Mouse (Mus musculus): ENCODE results near the gene Tmem256. TPM values are rescaled to one million over a fixed set of nuclear protein-coding genes. Genes with fewer than 3 reads are reported as not detected.
"Not testable (repeated sequence)": the region's sequence is repeated elsewhere in the genome, so short reads cannot be mapped to it uniquely, and the experiment has no call there.

The Tmem256 gene
- polyA plus RNA-seq, 1 experiment from 2014 or later: 351 TPM

DNA sequence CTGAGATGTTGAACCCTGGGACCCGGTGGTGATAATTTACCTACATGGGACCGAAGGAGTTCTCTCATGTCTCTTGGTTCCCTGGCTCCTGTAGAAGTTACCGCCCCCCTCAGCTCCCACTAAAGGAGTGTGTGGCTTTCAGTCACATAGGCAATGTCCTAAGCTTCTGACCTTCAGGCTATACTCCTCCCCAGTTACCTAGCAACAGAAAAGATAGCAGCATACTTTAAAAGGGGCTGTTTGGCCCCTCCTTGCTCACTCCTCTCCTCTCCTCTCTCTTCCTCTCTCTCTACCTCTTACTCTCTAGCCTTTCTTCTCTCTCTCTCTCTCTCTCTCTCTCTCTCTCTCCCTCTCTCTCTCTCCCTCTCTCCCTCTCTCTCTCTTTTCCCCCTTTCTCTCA is 25.4 kb downstream of the Tmem256 start:
- 82% methylated on average over 3 of the region's 3 CpGs for WGBS

DNA sequence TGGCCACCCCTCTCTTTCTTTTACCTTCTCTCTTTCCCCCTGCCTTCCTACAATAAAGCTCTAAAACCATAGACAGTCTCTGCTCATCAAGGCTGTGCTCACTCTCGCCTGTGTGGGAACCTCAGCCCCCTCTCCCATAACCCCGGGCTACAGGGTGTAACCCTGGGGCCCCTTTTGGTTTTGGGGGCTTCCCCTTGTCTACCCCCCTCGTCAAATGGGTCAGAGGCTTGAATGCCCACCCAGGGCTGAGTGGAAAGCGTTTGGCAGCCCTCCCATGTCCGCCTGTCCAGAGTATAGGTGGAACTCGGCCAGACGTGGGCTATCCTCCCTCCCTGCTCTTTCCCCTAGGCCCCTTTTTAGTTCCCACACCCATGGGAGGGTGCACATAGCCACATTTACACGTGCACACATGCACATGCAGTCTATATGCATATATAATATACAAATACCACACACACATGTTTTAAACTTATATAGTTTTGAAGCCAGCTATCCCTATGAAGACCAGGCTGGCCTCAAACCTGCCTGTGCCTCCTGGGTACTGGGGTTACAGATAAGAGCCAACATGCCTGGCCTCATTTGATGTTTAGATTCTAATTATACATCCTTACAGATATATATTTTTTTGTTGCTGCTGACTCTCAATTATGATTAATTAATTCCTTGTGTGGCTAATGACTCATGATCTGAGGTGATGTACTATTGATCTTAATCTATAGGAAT is 26.0 kb downstream of the Tmem256 start:
- no peaks in the 10 kb centered on the region for H3K9me3 ChIP-seq
- no peak overlapping the region for H3K27ac ChIP-seq
- ATAC-seq (ENCODE audit: insufficient number of reproducible peaks, insufficient read depth, low FRiP score, low TSS enrichment): no peak
- no peak overlapping the region for H3K4me3 ChIP-seq
- WGBS: 58% methylated on average over 8 of the region's 8 CpGs
- no peaks in the 10 kb centered on the region for H3K4me1 ChIP-seq
- H3K36me3 ChIP-seq: no peaks in the 10 kb centered on the region
- peaks cover under 1% of the 10 kb centered on the region for H3K27me3 ChIP-seq
- no peak overlapping the region for H3K9ac ChIP-seq
- H3K4me2 ChIP-seq (replicated peaks): no peak overlapping the region

More for the DNA sequence above, 25.4 kb downstream of the Tmem256 start:
- H3K4me1 ChIP-seq; H3K36me3 ChIP-seq; H3K4me2 ChIP-seq (replicated peaks); H3K27ac ChIP-seq; H3K9ac ChIP-seq; ATAC-seq (ENCODE audit: insufficient number of reproducible peaks, insufficient read depth, low FRiP score, low TSS enrichment); H3K4me3 ChIP-seq; H3K9me3 ChIP-seq; H3K27me3 ChIP-seq: not testable (repeated sequence)

DNA sequence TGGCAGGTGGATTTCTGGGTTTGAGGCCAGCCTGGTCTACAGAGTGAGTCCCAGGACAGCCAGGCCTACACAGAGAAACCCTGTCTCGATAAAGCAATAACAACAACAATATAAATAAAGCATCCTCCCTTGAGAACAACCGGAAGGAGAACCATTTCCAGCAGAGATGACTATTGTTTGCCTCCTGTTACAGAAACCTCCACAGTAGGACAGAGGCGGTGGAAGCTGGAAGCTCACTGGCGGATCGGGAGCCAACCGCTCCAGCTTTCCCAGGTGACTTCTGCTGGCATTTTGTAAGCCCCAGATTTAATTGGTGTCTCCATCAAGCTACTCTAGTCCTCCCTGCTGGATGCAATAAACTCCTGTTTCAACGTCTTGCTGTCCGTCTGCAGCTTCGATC is 27.2 kb downstream of the Tmem256 start:
- 84% methylated on average over 9 of the region's 9 CpGs for WGBS
- no peaks in the 10 kb centered on the region for H3K36me3 ChIP-seq
- no peak overlapping the region for H3K27ac ChIP-seq
- H3K4me2 ChIP-seq (replicated peaks): no peak overlapping the region
- H3K4me1 ChIP-seq: no peaks in the 10 kb centered on the region
- H3K9ac ChIP-seq: no peak overlapping the region
- no peaks in the 10 kb centered on the region for H3K27me3 ChIP-seq
- H3K9me3 ChIP-seq: no peaks in the 10 kb centered on the region
- no peak for ATAC-seq (ENCODE audit: insufficient number of reproducible peaks, insufficient read depth, low FRiP score, low TSS enrichment)
- H3K4me3 ChIP-seq: no peak overlapping the region

DNA sequence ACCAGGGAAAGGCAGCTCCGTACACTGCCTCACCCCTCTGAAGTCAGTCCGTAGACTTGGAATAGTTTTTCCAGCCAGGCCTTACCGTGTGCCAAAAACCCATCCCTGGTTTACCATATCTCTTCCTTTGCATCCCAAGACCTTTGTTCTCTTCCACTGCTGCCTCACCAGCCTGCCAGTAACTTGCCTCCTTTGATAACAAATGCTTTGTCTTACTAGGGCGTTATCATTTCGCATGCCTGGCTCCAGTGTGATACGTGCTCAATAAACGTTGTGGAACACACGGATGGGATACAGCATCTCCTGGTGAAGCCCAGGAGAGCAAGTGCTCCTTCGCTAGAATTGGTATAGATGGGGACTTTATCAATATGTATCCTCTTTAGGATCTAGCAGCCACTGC is 29.0 kb downstream of the Tmem256 start:
- no peak for ATAC-seq (ENCODE audit: insufficient number of reproducible peaks, insufficient read depth, low FRiP score, low TSS enrichment)
- 76% methylated on average over 9 of the region's 9 CpGs for WGBS
- Histone ChIP-seq H3K36me3 (no peaks in the 10 kb centered on the region), H3K27ac (no peak overlapping the region), H3K9ac (no peak overlapping the region), H3K4me3 (no peak overlapping the region), H3K9me3 (no peaks in the 10 kb centered on the region), H3K4me1 (no peaks in the 10 kb centered on the region), H3K27me3 (no peaks in the 10 kb centered on the region), H3K4me2 (replicated peaks) (no peak overlapping the region)

DNA sequence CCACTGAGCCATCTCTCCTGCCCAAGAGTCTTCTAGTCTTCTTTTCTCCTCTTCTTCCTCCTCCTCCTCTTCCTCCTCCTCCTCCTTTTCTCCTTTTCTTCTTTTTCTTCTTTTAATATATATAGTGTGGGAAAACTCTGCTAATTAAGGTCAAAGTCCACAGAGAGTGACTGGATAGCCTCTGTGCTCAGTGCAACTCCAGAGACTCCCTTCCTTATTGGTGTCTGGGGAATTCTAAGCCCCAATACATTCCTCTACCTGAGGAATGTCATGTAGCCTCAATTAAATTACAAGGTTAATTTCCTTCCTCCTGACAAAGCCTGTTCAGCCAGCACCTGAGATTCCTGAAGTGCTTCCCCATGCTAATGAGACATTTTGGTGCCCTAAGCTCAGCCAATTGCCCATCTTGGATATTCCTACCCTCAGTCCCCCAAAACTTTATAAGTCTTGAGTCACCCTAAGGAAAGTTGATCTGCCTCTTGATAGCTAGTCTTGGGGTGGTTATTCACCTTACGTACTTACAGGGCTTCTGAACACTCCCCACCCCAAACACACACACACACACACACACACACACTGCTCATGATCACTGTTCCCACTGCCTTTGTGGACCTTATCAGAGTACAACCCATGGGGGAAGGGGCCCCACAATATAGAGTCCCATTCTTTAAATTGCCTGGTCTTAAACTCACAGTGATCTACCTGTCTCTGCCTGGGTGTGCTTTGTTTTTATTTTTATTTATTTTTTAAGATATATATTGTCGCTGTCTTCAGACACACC is 32.2 kb downstream of the Tmem256 start:
- Histone ChIP-seq H3K4me2 (replicated peaks) (no peak overlapping the region), H3K36me3 (no peaks in the 10 kb centered on the region), H3K4me3 (no peak overlapping the region), H3K9ac (no peak overlapping the region), H3K27me3 (no peaks in the 10 kb centered on the region), H3K9me3 (no peaks in the 10 kb centered on the region), H3K4me1 (no peaks in the 10 kb centered on the region; the same call in 1 of the 2 replicates), H3K27ac (no peak overlapping the region)
- 90% methylated on average over 2 of the region's 2 CpGs for WGBS
- no peak for ATAC-seq (ENCODE audit: insufficient number of reproducible peaks, insufficient read depth, low FRiP score, low TSS enrichment)

DNA sequence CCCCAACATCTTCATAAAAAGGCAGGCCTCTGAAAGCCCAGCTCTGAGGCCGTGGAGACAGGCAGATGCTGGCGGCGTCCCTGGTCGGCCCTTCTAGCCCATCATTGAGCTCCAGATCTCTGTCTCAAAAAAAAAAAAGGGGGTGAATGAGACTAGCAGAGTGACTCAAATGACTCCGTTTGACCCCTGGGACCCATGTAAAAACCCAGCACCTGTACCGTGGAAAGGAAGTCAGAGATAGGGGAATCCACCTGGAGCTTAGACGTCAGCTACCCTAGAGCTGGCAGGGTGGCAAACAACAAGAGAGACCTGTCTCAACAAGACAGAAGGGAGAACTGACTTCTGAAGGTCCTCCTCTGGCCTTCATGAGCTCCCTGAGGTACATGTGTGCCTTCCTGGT is 33.5 kb downstream of the Tmem256 start:
- Histone ChIP-seq H3K4me1 (peaks cover 13% of the 10 kb centered on the region), H3K9ac (no peak overlapping the region), H3K4me2 (replicated peaks) (no peak overlapping the region), H3K27me3 (no peaks in the 10 kb centered on the region), H3K27ac (no peak overlapping the region), H3K36me3 (no peaks in the 10 kb centered on the region), H3K4me3 (no peak overlapping the region), H3K9me3 (no peaks in the 10 kb centered on the region)
- 86% methylated on average over 7 of the region's 7 CpGs for WGBS
- ATAC-seq (ENCODE audit: insufficient number of reproducible peaks, insufficient read depth, low FRiP score, low TSS enrichment): no peak

DNA sequence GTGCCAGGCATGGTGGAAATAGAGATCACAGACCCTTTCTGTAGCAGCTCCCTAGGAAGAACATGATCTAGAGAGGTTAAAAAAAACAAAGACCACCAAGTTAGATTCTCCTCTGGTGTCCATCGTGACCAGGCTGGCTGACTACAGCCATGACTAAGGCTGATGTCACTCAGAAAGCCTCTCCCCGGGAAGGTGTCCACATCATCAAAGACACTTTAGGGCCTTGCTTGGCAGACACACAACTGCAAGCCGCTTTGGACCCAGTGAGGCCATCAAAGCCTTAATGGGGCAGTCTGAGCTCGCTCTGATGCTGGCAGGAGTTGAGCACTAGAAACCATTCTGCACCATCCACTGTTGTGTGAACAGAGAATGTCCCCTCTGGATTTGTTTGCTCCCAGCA is 34.1 kb downstream of the Tmem256 start:
- peaks cover 20% of the 10 kb centered on the region for H3K4me1 ChIP-seq
- no peaks in the 10 kb centered on the region for H3K9me3 ChIP-seq
- WGBS: 89% methylated on average over 4 of the region's 4 CpGs
- H3K4me3 ChIP-seq: no peak overlapping the region
- H3K36me3 ChIP-seq: no peaks in the 10 kb centered on the region
- ATAC-seq (ENCODE audit: insufficient number of reproducible peaks, insufficient read depth, low FRiP score, low TSS enrichment): no peak
- H3K9ac ChIP-seq: no peak overlapping the region
- H3K4me2 ChIP-seq (replicated peaks): no peak overlapping the region
- no peak overlapping the region for H3K27ac ChIP-seq
- no peaks in the 10 kb centered on the region for H3K27me3 ChIP-seq

DNA sequence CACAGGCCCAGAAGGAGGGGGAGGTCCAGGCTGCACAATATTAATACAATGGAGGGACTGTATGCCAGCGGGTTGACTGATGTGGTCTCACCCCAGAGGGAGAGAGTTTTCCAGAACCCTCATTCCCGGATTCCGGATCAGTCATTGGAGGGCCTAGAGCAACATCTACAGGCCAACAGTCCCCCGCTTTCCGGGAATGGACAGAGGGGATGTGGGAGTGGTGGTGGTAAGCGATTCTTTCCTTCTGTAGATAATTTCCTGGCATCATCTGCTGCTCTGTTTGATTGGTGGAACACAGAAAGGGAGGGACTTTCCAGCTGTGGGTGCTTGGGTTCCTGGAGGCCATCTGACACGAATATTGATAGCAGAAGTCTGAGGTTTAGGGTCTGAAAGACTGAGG is 37.9 kb downstream of the Tmem256 start:
- Histone ChIP-seq H3K27ac (peak overlapping the region; percentile 70), H3K27me3 (no peaks in the 10 kb centered on the region), H3K4me1 (peaks cover 34% of the 10 kb centered on the region), H3K36me3 (no peaks in the 10 kb centered on the region), H3K4me2 (replicated peaks) (no peak overlapping the region; the same call in 1 of the 2 replicates), H3K4me3 (no peak overlapping the region), H3K9me3 (no peaks in the 10 kb centered on the region), H3K9ac (no peak overlapping the region)
- 44% methylated on average over 7 of the region's 7 CpGs for WGBS
- no peak for ATAC-seq (ENCODE audit: insufficient number of reproducible peaks, insufficient read depth, low FRiP score, low TSS enrichment)

DNA sequence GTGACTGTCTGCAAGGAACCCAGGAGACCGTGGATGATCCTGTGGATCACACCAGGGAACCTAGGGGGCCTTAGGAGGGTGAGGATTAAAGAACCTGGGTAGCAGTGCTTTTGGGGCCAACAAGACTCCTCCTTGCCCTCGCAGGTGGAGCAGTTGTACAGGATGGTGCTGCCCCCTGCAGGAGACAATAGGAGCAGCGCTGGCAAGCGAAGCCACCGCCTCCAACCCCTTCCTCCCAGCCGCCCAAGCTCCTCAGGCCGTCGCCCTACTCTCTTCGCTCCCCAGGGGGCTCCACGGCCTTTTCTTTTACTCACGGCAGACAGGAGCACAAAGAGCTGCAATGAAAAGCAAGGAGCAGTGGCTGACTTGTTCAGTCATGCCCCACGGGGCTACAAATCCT is 38.6 kb downstream of the Tmem256 start:
- peak overlapping the region; percentile 70 for H3K27ac ChIP-seq
- 3% methylated on average over 12 of the region's 12 CpGs for WGBS
- no peaks in the 10 kb centered on the region for H3K36me3 ChIP-seq
- 0 out of 2 replicates have a peak overlapping the region, but pooled peaks have one; percentile 10 for H3K4me3 ChIP-seq
- H3K4me1 ChIP-seq: peaks cover 34% of the 10 kb centered on the region
- H3K4me2 ChIP-seq (replicated peaks): peak overlapping the region; percentile 35
- H3K9me3 ChIP-seq: no peaks in the 10 kb centered on the region
- H3K27me3 ChIP-seq: no peaks in the 10 kb centered on the region
- ATAC-seq (ENCODE audit: insufficient number of reproducible peaks, insufficient read depth, low FRiP score, low TSS enrichment): no peak
- no peak overlapping the region for H3K9ac ChIP-seq

DNA sequence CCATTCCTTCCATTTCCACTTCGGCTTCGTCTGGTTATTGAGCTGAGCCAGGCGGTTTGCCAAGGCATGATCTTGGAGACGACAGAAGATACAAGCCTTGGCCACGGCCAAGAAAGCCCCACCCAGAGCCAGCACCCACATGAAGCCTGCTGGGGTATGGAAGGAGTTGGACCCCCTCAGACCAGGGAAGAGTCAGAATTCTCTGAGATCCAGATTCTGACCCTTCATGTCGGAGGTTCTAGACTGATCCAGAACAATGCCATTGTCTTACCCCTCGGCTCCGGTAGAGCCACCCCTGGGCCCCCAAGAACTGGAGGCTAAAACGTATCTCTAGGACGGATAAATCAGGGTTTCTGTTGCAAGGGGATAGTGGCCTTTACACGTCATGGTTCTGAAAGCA is 39.6 kb downstream of the Tmem256 start, which contains the start of gene Tmem95:
TSS of gene Tmem95 (minus strand) at position 141 of the 400 bp plus-strand sequence.
- no peaks in the 10 kb centered on the region for H3K27me3 ChIP-seq
- WGBS: 89% methylated on average over 11 of the region's 11 CpGs
- peaks cover 34% of the 10 kb centered on the region for H3K4me1 ChIP-seq
- H3K36me3 ChIP-seq: no peaks in the 10 kb centered on the region
- peak within 1 kb of the TSS; percentile 35 for H3K4me2 ChIP-seq (replicated peaks)
- H3K27ac ChIP-seq: peak within 1 kb of the TSS; percentile 70
- H3K9me3 ChIP-seq: no peaks in the 10 kb centered on the region
- H3K9ac ChIP-seq: no peak within 1 kb of the TSS
- 0 out of 2 replicates have a peak within 1 kb of the TSS, but pooled peaks have one; percentile 10 for H3K4me3 ChIP-seq
- ATAC-seq (ENCODE audit: insufficient number of reproducible peaks, insufficient read depth, low FRiP score, low TSS enrichment): no peak

DNA sequence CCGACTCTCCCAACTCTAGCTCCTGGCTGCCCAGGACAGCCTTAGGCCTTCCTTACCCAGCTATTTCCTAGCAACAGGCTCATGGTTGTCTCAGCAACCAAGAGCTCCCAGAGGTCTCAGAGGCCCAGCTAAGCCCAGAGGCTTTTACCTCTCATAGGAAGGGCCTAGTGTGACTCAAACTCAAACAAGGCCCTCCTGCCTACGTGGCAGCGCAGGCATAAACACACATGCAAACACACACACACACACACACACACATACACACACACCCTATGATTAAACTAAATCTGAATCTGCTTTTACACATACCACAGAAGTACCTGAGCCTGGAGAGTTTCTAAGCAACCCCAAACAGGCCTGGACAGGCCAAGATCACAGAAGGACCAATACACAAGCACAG is 40.1 kb downstream of the Tmem256 start:
- Histone ChIP-seq H3K4me1 (peaks cover 34% of the 10 kb centered on the region), H3K36me3 (no peaks in the 10 kb centered on the region), H3K9me3 (no peaks in the 10 kb centered on the region), H3K27ac (no peak overlapping the region), H3K9ac (no peak overlapping the region), H3K27me3 (no peaks in the 10 kb centered on the region), H3K4me2 (replicated peaks) (no peak overlapping the region), H3K4me3 (no peak overlapping the region)
- no peak for ATAC-seq (ENCODE audit: insufficient number of reproducible peaks, insufficient read depth, low FRiP score, low TSS enrichment)
- 86% methylated on average over 3 of the region's 3 CpGs for WGBS

DNA sequence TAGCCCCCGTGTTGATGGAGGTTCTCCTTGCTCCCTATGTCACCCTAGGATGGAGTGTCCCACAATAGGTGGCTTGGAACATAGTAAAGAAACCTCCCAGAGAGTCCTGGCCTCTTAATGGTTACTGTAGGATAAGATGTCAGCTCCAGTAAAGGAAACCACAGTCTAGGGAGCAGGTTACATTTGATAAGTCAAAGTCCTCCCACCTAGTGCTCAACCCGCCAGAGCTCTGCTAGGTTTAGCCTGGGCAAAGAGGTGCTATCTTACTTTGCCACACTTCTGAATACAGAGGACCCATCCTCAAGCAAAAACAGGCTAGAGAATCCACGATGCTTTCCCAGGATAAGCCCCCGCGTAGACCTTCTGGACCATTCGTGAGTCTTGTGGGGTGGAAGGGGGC is 40.6 kb downstream of the Tmem256 start:
- H3K27me3 ChIP-seq: no peaks in the 10 kb centered on the region
- H3K27ac ChIP-seq: no peak overlapping the region
- H3K4me3 ChIP-seq: no peak overlapping the region
- 88% methylated on average over 6 of the region's 6 CpGs for WGBS
- H3K36me3 ChIP-seq: no peaks in the 10 kb centered on the region
- H3K4me2 ChIP-seq (replicated peaks): 0 out of 2 replicates have a peak overlapping the region, but pooled peaks have one; percentile 73
- no peaks in the 10 kb centered on the region for H3K9me3 ChIP-seq
- H3K4me1 ChIP-seq: peaks cover 34% of the 10 kb centered on the region
- no peak overlapping the region for H3K9ac ChIP-seq
- no peak for ATAC-seq (ENCODE audit: insufficient number of reproducible peaks, insufficient read depth, low FRiP score, low TSS enrichment)

All from embryonic facial prominence, embryonic 12.5 days (tissue).